Mouse (Mus musculus) bone marrow, adult 2 months (tissue): ENCODE data around the gene Fyn.

ENCODE experiments used
- CTCF ChIP-seq: fragments of 200-500 bp; IDR thresholded peaks from 2 replicates; pipeline ENCODE4 v1.5.1; 2011; ENCODE audit warnings: low read length, control low read depth; ENCODE audit not compliant: control insufficient read depth, insufficient read depth
- POLR2A ChIP-seq: fragments of 200-500 bp; IDR thresholded peaks from 2 replicates; pipeline ENCODE4 v1.6.1; 2011; ENCODE audit warnings: low read depth, mild to moderate bottlenecking, control low read depth, low read length, borderline replicate concordance; ENCODE audit not compliant: control insufficient read depth

DNA sequence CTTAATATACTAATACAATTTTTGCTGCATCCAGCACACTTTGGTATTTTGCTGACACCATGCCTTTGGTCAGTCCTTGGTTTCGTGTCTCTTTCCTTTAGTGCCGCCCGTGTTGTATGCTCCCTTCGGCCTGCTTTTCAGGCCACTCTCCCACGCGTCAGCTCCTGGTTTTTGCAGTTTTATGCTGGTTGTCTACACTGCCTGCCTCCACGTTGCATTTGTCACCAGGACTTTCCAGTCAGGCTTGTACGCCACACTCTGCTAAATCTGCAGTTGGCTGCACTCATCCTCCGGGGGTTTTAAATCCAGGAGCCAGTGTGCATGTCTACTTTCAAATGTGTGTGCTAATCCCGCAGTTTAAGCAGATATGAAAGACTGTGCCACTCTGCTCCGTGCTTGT, 18.9 kb downstream of the Fyn start:
- no peak for TF ChIP-seq CTCF
- TF ChIP-seq POLR2A = no peak
